Mouse (Mus musculus) bone marrow macrophage, adult 2 months (primary cell): Measurements from ENCODE around the gene Igsf10.

Source experiments
- CTCF ChIP-seq: IDR thresholded peaks from 2 replicates; pipeline ENCODE4 v1.5.1; 2012; ENCODE audit warnings: low read depth, mild to moderate bottlenecking, low read length, moderate library complexity
- POLR2A ChIP-seq: IDR thresholded peaks from 2 replicates; pipeline ENCODE4 v1.6.1; 2012; ENCODE audit warnings: mild to moderate bottlenecking, low read depth, low read length, borderline replicate concordance

DNA sequence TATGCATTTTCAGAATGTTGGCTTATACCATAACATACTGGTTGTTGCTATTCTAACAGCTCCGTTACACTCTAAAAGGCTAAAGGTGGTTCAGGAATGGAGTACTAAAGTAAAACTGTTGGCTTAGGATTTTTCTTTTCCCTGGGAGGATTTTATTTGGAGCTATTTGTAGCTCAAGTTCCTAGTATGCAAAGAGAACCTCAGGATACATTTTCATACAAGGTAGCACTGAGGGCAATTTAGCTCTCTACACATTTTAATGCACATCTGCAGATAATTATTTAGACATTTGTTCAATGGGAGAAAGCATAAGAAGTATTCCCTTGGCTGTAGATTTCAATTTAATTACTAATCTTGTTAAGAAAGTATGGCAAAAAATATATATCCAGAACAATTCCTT is 17.7 kb upstream of the Igsf10 start:
- TF ChIP-seq POLR2A = no peak
- no peak for TF ChIP-seq CTCF
